Mouse (Mus musculus) 416B (cell line): ENCODE measurements at regions not wholly inside any gene's neighbourhood (a gene's known extent, or its start where the extent isn't known, plus 50 kb on each side); places are given as distances from the start of the nearest gene placed in this dataset.
A peak's percentile ranks its signal among the peaks of the same experiment; 100 is the strongest.

Experiments
- DNase-seq: peaks from one replicate; pipeline ENCODE4 v3.0.0; 2011; ENCODE audit warnings: low read depth

- no peak for DNase-seq
These were observed 70.9 kb upstream of the Slc25a33 start for GRCm38 (mm10) chr4:149844971-149845370.

DNA sequence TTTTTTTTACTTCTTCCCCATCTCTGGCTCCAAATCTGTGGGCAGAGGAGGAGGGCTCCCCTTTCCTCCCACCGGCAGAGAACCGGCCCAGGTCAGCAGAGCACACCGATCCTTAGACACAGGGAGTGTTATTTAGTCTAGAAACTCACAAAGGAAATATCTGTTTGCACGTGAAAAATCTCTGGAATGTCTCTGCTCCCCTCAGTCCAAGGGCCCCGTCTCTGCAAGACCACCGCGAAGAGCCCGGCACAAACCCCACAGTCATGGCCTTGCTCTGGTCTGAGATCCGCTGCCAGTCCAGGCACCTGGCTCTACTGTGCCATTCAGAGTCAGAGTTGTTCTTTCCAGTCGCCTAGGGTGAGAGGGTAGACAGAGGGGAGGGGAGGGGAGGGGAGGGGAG is 69.7 kb upstream of the Slc25a33 start:
- no peak for DNase-seq

DNA sequence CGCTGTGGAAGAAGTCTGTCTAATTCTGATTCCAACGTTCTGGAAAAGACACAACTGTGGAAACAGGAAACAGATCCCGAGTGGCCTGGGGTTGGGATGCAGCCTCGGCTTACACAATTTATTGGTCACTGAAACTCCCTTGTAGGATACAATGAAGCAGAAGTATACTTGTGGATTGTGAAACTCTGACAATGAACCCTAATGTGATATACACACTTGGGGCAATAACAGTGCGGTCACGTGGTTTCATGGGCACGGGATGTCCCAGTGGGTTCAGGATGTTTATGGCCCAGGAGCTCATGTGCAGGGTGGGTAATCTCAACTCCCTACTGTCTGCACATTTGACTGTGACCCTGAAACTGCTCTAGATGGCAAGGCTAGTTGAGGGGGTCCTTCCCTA is 68.8 kb upstream of the Slc25a33 start:
- peak; percentile 11 for DNase-seq

DNA sequence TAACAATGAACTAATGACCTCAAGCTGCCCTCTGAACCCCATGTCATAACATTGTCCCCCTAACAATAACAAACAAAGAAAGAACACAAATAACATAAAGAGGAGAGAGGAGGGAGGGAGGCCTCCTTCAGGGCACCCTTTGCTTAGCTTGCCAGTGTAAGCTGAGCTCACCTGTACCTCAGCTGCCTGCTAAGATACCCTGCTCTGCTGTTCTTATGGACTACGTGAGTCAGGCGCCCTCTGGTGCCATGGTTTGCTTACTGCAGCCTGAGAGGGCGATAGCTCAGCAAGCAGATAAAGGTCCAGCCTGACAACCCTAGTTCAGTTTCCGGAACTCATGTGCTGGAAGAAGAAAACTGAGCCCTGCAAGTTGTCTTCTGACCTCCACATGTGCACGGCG is 67.8 kb upstream of the Slc25a33 start:
- DNase-seq = peak; percentile 58

DNA sequence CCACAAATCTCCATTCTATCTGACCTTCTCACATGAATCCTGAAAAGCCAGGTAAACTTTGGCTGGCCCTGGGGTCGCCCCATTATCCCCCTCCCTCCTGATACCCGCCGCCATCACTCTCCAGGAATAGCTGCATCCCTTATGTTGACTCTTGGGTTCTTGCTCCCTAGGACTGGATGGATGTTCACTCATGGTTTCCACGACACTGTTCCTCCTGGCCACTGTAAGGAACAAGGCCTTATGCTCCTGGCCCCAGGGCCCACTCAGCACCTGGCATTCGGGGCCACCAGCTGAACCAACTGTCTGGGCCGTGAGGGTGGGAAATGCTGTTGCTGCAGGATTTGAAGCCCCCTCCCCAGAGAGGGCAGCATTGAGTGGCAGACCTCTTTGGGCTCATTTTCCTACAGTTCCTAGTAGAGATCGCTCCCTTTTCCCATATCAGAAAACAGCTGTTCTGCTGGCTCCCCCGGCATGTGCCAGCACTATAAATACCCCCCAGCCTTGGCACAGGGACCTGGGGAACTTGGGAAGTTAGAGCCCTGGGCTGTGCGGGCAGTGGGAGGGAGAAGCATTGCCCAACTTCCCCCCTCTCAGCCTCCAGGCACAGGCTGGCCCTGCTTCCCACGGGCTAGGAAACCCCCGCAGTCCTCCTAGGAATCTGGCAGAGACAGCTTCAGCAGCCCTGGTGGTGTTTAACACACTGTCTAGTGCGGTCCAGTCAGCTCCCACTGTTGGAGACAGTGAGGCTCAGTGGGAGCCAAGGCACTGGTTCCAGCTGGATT is 66.6 kb upstream of the Slc25a33 start:
- DNase-seq = no peak

DNA sequence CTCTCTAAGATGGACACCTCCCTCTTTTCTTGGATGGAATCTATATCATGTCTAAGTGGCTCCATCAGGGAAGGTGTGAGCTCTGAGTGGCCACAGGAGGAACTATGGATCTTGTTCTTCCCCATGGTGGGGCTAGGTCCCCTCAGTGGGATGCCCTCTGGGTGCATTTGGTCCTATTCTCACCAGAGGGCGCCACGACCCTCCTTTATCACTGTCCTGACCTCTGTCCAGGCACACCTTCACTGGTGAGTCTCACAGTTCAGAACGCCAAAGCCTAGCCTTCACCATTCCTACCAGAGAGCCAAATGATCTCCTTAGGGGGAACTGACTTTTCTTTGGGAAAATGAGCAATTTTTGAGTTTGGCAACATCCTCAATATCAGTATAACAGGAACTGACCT is 64.6 kb upstream of the Slc25a33 start:
- peak; percentile 46 for DNase-seq

- DNase-seq = no peak
These were observed 60.6 kb upstream of the Slc25a33 start for GRCm38 (mm10) chr4:149834646-149835156.

DNA sequence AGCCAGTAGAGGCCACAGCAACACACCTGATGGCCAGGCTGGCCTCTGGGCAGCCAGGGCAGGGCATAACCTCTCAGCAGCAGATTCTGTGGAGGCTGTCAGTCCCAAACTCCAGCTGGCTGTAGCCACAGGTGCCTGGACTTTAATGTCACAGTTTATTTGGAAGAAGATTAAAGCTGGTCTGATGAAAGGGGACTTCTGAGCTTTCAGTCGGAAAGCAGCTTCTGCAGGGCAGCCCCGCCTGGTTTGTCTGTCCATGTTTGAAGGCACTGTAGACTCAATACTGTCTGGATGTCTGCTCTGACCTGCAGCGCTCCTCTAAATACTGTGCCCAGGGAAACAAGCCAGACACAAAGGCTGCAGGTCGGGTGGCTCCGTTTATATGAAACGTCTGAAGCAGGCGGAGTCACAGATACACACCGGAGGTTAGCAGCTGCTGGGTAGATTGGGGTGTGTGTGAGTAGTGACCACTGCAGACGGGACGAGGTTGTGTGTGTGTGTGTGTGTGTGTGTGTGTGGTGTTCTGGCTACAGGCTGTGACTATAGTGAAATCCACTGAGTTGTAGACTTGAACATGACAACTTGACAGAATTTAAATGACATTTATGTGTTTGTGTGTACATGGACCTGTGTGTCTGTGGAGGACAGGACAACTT is 58.5 kb upstream of the Slc25a33 start:
- DNase-seq = no peak

DNA sequence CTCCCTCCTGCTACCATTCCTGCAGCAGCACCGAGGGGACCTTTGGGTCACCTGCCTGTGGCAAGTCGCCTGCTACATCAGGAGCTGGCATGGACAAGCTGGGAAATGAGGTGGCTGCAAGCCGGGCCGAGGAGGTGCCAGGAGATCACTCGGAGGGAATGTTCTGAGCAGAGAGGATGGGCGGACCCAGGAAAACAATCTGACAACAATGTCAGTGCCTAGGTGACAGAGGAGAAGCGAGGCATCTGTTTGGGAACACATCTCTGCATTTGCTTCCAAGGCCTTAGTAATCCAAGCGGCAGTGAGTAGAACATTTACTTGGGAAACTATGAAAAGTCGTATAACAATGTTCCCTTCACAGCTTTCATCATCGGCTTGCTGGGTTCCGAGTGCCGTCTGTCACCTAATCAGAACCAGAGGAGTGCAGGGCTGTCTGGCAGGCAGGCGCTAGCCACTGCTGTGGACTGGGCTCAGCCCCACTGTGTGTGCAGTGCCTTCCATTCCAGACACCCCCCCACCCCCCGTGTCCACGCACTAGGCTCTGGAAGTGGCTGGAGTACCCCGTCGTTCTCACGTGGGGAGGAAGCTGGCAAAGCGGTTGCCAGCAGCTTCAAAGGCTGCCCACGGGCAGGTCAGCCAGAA is 56.6 kb upstream of the Slc25a33 start:
- no peak for DNase-seq

- DNase-seq = no peak
These were observed 55.9 kb upstream of the Slc25a33 start for GRCm38 (mm10) chr4:149829964-149830363.

- no peak for DNase-seq
These were observed 53.7 kb upstream of the Slc25a33 start for GRCm38 (mm10) chr4:149827784-149828183.
